Mouse (Mus musculus): ENCODE data around the gene Atad2b.
"Not testable (repeated sequence)": the region's sequence is repeated elsewhere in the genome, so short reads cannot be mapped to it uniquely, and the experiment has no call there.

Atad2b gene

DNA sequence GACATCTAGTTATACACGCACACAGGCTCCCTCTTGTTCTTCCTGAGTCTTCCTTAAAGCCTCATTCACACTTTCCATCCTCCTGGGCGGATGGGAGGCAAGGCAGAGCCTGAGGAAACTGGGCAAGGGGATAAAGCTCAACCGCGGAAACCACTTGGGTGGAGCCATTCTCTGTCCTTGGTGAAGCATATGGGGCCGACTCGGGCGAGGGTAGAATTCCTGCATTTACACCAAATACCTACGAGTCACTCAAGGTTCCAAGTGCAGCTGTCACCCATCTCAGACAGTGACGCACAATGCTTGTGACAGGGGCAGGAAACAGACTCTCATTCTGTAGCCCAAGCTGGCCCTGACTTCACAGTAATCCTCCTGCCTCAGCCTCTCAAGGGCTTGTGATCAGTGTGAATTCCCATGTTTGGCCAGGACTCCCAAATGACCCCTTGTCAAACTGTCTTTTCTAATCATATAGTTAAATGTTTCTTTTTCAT lies 38.8 kb upstream of the Atad2b start:
- H3K27me3 ChIP-seq (ENCODE audit: insufficient read depth, low read length) = peaks cover 14% of the 10 kb centered on the region
- H3K9me3 ChIP-seq (ENCODE audit: low read length) = no peaks in the 10 kb centered on the region
- H3K4me3 ChIP-seq (replicated peaks; ENCODE audit: low read length) = no peak overlapping the region
- TF ChIP-seq CTCF (conservative IDR thresholded peaks at IDR 0.05; ENCODE audit: low read length) (no peak), POU5F1 (IDR thresholded peaks at IDR 0.05; ENCODE audit: borderline replicate concordance, low read length) (no peak), NANOG (IDR thresholded peaks at IDR 0.05; ENCODE audit: borderline replicate concordance, low read length) (no peak)
- peaks cover 51% of the 10 kb centered on the region for H3K36me3 ChIP-seq (ENCODE audit: insufficient read depth, low read length)
- peaks cover 39% of the 10 kb centered on the region for H3K4me1 ChIP-seq (replicated peaks; ENCODE audit: low read depth, low read length)

DNA sequence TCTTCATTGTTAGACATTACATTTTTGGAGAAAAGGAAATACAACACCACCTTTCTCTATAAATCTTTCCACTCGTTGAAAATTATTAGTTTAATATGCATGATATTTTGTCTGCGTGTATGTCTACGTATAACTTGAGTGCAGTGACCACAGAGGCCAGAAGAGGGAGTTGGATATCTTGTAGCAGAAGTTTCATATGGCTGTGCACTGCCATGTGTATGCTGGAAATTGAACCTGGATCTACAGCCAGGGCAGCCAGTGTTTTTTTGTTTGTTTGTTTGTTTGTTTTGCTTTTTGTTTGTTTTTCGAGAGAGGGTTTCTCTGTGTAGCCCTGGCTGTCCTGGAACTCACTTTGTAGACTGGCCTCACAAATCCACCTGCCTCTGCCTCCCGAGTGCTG lies 38.1 kb upstream of the Atad2b start:
- Histone ChIP-seq H3K9me3 (ENCODE audit: low read length) (no peaks in the 10 kb centered on the region), H3K4me3 (replicated peaks; ENCODE audit: low read length) (no peak overlapping the region), H3K36me3 (ENCODE audit: insufficient read depth, low read length) (peaks cover 58% of the 10 kb centered on the region), H3K4me1 (replicated peaks; ENCODE audit: low read depth, low read length) (peaks cover 32% of the 10 kb centered on the region), H3K27me3 (ENCODE audit: insufficient read depth, low read length) (peaks cover 7% of the 10 kb centered on the region)
- no peak for TF ChIP-seq POU5F1 (IDR thresholded peaks at IDR 0.05; ENCODE audit: borderline replicate concordance, low read length)
- peak; percentile 58 for TF ChIP-seq CTCF (conservative IDR thresholded peaks at IDR 0.05; ENCODE audit: low read length)
- TF ChIP-seq NANOG (IDR thresholded peaks at IDR 0.05; ENCODE audit: borderline replicate concordance, low read length) = no peak

DNA sequence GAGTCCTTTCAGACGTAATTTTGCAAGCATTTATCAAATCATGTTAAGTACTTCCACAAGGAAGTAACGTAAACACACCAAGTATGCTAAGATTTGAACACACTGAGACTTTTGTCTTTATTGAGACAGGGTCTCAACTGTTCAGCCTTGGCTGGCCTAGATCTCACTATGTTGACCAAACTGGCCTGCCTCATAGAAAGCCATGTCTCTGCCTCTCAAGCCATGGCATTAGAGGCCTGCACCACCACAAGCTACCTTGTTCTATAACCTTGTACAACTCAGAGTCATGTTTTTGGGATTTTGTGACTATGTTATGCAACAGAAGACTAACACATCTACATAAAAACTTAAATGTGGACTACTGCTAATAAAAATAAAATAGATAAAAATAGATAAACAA lies 35.1 kb upstream of the Atad2b start:
- H3K9me3 ChIP-seq (ENCODE audit: low read length) = no peaks in the 10 kb centered on the region
- H3K4me3 ChIP-seq (replicated peaks; ENCODE audit: low read length) = no peak overlapping the region
- H3K27me3 ChIP-seq (ENCODE audit: insufficient read depth, low read length) = no peaks in the 10 kb centered on the region
- peaks cover 80% of the 10 kb centered on the region for H3K36me3 ChIP-seq (ENCODE audit: insufficient read depth, low read length)
- H3K4me1 ChIP-seq (replicated peaks; ENCODE audit: low read depth, low read length) = peaks cover 16% of the 10 kb centered on the region
- TF ChIP-seq CTCF (conservative IDR thresholded peaks at IDR 0.05; ENCODE audit: low read length) = no peak
- no peak for TF ChIP-seq NANOG (IDR thresholded peaks at IDR 0.05; ENCODE audit: borderline replicate concordance, low read length)
- TF ChIP-seq POU5F1 (IDR thresholded peaks at IDR 0.05; ENCODE audit: borderline replicate concordance, low read length) = no peak

DNA sequence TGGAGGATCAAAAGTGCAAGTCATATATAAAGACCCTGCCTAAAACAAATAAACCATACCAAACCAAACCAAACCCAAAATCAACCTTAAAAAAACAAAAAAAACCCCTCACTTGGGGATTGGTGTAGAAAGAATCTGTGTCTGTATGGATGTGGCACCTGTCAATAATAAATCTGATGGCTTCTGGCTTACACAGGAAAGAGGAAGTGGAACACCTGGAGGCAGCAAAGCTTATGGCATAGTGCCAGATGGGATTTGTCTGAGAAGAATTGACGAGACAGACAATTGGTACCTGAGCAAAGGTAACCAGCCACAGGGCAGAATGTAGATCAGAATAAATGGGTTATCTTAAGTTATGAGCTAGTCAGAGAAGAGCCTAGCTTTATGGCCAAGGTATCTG lies 32.1 kb upstream of the Atad2b start:
- no peak for TF ChIP-seq POU5F1 (IDR thresholded peaks at IDR 0.05; ENCODE audit: borderline replicate concordance, low read length)
- no peak for TF ChIP-seq NANOG (IDR thresholded peaks at IDR 0.05; ENCODE audit: borderline replicate concordance, low read length)
- no peak for TF ChIP-seq CTCF (conservative IDR thresholded peaks at IDR 0.05; ENCODE audit: low read length)
- H3K36me3 ChIP-seq (ENCODE audit: insufficient read depth, low read length) = peaks cover 98% of the 10 kb centered on the region
- no peaks in the 10 kb centered on the region for H3K27me3 ChIP-seq (ENCODE audit: insufficient read depth, low read length)
- no peaks in the 10 kb centered on the region for H3K9me3 ChIP-seq (ENCODE audit: low read length)
- H3K4me1 ChIP-seq (replicated peaks; ENCODE audit: low read depth, low read length) = peaks cover 5% of the 10 kb centered on the region; the same call in 1 of the 2 replicates
- H3K4me3 ChIP-seq (replicated peaks; ENCODE audit: low read length) = no peak overlapping the region

DNA sequence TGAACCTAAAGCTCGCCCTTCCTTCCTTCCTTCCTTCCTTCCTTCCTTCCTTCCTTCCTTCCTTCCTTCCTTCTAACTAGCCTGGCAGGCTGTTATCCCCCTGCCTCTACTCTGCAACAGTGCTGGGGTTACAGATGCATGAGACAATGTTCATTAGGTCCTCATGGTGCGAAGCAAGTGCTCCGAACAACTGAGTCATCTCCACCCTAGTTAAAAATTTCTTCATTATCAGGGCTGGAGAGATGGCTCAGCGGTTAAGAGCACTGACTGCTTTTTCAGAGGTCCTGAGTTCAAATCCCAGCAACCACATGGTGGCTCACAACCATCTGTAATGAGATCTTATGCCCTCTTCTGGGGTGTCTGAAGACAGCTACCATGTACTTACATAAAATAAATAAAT lies 30.6 kb upstream of the Atad2b start:
- not testable (repeated sequence) for H3K27me3 ChIP-seq (ENCODE audit: insufficient read depth, low read length); H3K9me3 ChIP-seq (ENCODE audit: low read length); H3K4me3 ChIP-seq (replicated peaks; ENCODE audit: low read length)
- Histone ChIP-seq H3K36me3 (ENCODE audit: insufficient read depth, low read length) (peaks cover 98% of the 10 kb centered on the region), H3K4me1 (replicated peaks; ENCODE audit: low read depth, low read length) (peaks cover 15% of the 10 kb centered on the region)

DNA sequence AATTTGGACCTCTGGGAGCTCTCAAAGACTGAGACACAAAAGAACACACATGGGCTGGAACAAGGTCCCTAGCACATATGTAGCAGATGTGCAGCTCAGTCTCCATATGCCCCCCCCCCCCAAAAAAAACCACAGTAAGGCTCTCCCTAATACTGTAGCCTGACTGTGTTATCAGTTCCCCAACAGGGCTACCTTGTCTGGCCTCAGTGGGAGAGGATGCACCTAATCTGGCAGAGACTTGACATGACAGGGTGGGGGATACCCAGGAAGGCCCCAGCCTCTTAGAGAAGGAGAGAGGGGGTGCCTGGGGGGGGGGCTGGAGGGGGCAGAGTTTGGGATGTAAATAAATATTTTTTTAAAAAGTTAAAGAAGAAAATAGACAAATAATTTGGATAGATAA lies 28.4 kb upstream of the Atad2b start:
- no peaks in the 10 kb centered on the region for H3K9me3 ChIP-seq (ENCODE audit: low read length)
- H3K36me3 ChIP-seq (ENCODE audit: insufficient read depth, low read length) = peaks cover 97% of the 10 kb centered on the region
- H3K27me3 ChIP-seq (ENCODE audit: insufficient read depth, low read length) = no peaks in the 10 kb centered on the region
- H3K4me3 ChIP-seq (replicated peaks; ENCODE audit: low read length) = no peak overlapping the region
- TF ChIP-seq CTCF (conservative IDR thresholded peaks at IDR 0.05; ENCODE audit: low read length) (no peak), NANOG (IDR thresholded peaks at IDR 0.05; ENCODE audit: borderline replicate concordance, low read length) (no peak), POU5F1 (IDR thresholded peaks at IDR 0.05; ENCODE audit: borderline replicate concordance, low read length) (no peak)
- peaks cover 37% of the 10 kb centered on the region for H3K4me1 ChIP-seq (replicated peaks; ENCODE audit: low read depth, low read length)

DNA sequence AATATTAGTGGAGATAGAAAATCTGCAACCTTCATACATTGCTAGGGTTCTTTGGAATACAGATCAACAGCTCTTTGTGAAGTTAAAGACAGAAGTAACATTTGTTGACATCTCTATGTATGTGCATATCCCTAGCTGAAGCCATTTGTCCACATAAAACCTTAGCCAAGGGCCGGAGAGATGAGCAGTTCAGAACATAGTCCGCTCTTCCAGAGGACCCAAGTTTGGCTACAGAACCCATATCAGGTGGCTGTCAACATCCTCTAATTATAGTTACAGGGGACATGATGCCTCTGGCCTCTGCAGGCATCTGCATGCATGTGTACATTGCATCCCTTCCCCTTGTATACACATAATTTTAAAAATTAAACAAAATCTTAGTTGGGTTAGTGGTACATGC lies 27.9 kb upstream of the Atad2b start:
- H3K36me3 ChIP-seq (ENCODE audit: insufficient read depth, low read length) = peaks cover 97% of the 10 kb centered on the region
- no peak overlapping the region for H3K4me3 ChIP-seq (replicated peaks; ENCODE audit: low read length)
- H3K27me3 ChIP-seq (ENCODE audit: insufficient read depth, low read length) = no peaks in the 10 kb centered on the region
- peaks cover 42% of the 10 kb centered on the region for H3K4me1 ChIP-seq (replicated peaks; ENCODE audit: low read depth, low read length)
- H3K9me3 ChIP-seq (ENCODE audit: low read length) = no peaks in the 10 kb centered on the region
- TF ChIP-seq NANOG (IDR thresholded peaks at IDR 0.05; ENCODE audit: borderline replicate concordance, low read length) = no peak
- no peak for TF ChIP-seq POU5F1 (IDR thresholded peaks at IDR 0.05; ENCODE audit: borderline replicate concordance, low read length)
- no peak for TF ChIP-seq CTCF (conservative IDR thresholded peaks at IDR 0.05; ENCODE audit: low read length)

DNA sequence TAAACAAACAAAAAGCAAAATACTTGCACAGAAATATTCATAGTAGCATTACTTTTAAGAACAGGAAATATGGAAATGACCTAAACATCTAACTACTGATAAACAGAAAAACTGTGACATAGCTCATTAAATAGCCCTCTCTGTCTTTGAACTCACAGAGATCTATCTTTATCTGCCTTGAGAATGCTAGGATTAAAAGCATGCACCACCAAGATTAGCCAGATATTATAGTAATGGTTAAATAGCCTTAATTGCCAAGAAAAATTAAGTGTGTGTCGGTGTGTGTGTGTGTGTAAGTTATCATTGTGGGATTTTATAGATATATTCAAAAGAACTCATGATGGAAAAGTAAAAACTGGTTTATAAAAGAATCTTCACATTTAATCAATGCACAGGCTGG lies 27.3 kb upstream of the Atad2b start:
- TF ChIP-seq CTCF (conservative IDR thresholded peaks at IDR 0.05; ENCODE audit: low read length) (no peak), POU5F1 (IDR thresholded peaks at IDR 0.05; ENCODE audit: borderline replicate concordance, low read length) (no peak), NANOG (IDR thresholded peaks at IDR 0.05; ENCODE audit: borderline replicate concordance, low read length) (no peak)
- Histone ChIP-seq H3K4me1 (replicated peaks; ENCODE audit: low read depth, low read length) (peaks cover 47% of the 10 kb centered on the region), H3K36me3 (ENCODE audit: insufficient read depth, low read length) (peaks cover 96% of the 10 kb centered on the region), H3K27me3 (ENCODE audit: insufficient read depth, low read length) (no peaks in the 10 kb centered on the region), H3K4me3 (replicated peaks; ENCODE audit: low read length) (no peak overlapping the region), H3K9me3 (ENCODE audit: low read length) (no peaks in the 10 kb centered on the region)

DNA sequence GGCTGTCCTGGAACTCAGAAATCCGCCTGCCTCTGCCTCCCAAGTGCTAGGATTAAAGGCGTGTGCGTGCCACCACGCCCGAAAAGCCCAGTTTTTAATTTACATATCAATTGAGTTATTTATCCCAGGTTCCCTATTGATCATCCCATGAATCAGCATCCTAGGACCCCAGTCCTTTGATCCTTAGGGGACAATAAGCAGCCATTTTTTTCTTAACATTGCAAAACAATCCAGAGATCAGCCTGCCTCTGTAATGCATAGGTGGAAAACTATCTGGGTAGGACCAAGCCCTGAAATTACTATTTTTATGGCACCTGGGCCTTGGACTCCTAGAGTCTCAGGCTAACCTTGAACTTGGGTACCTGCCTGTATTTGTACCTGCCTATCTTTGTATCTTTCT lies 19.1 kb upstream of the Atad2b start:
- Histone ChIP-seq H3K4me1 (replicated peaks; ENCODE audit: low read depth, low read length) (peaks cover 78% of the 10 kb centered on the region), H3K4me3 (replicated peaks; ENCODE audit: low read length) (0 out of 2 replicates have a peak overlapping the region, but pooled peaks have one; percentile 3), H3K27me3 (ENCODE audit: insufficient read depth, low read length) (no peaks in the 10 kb centered on the region), H3K36me3 (ENCODE audit: insufficient read depth, low read length) (peaks cover 53% of the 10 kb centered on the region), H3K9me3 (ENCODE audit: low read length) (no peaks in the 10 kb centered on the region)
- TF ChIP-seq CTCF (conservative IDR thresholded peaks at IDR 0.05; ENCODE audit: low read length) = no peak
- peak; percentile 96 for TF ChIP-seq NANOG (IDR thresholded peaks at IDR 0.05; ENCODE audit: borderline replicate concordance, low read length)
- TF ChIP-seq POU5F1 (IDR thresholded peaks at IDR 0.05; ENCODE audit: borderline replicate concordance, low read length) = peak; percentile 95
